Mouse (Mus musculus): ENCODE measurements around the gene Lamtor3. TPM values are rescaled to one million over a fixed set of nuclear protein-coding genes. Genes with fewer than 3 reads are reported as not detected.
A peak's percentile ranks its signal among the peaks of the same experiment; 100 is the strongest.
"Not testable (repeated sequence)": the region's sequence is repeated elsewhere in the genome, so short reads cannot be mapped to it uniquely, and the experiment has no call there.

Gene Lamtor3
- polyA plus RNA-seq, 1 experiment, result 9.4 TPM

GRCm38 (mm10) chr3:137943737-137944154, 25.4 kb downstream of the Lamtor3 start:
- Histone ChIP-seq H3K36me3 (ENCODE audit: control insufficient read depth, insufficient read depth, low read length) (peaks cover 28% of the 10 kb centered on the region), H3K27me3 (ENCODE audit: control insufficient read depth, insufficient read depth, low read length) (no peaks in the 10 kb centered on the region), H3K4me1 (ENCODE audit: control insufficient read depth, insufficient read depth, insufficient read length, low read length) (peaks cover 9% of the 10 kb centered on the region; the same call in 1 of the 2 replicates), H3K27ac (ENCODE audit: insufficient read depth, low read depth, low read length) (no peak overlapping the region), H3K4me3 (ENCODE audit: low read depth, low read length) (no peak overlapping the region)
- 30% methylated on average over 6 of the region's 6 CpGs for WGBS
- no peak for TF ChIP-seq CTCF (IDR thresholded peaks at IDR 0.05; ENCODE audit: extremely low read depth, insufficient read length, insufficient replicate concordance, low read depth, low read length)
- TF ChIP-seq POLR2A (IDR thresholded peaks at IDR 0.05; ENCODE audit: low read depth, low read length), result no peak

- peaks cover 7% of the 10 kb centered on the region for H3K4me1 ChIP-seq (ENCODE audit: control insufficient read depth, insufficient read depth, insufficient read length, low read length)
- peaks cover 28% of the 10 kb centered on the region for H3K36me3 ChIP-seq (ENCODE audit: control insufficient read depth, insufficient read depth, low read length)
- no peaks in the 10 kb centered on the region for H3K27me3 ChIP-seq (ENCODE audit: control insufficient read depth, insufficient read depth, low read length)
- WGBS, result 86% methylated on average over 3 of the region's 3 CpGs
- TF ChIP-seq POLR2A (IDR thresholded peaks at IDR 0.05; ENCODE audit: low read depth, low read length) (no peak), CTCF (IDR thresholded peaks at IDR 0.05; ENCODE audit: extremely low read depth, insufficient read length, insufficient replicate concordance, low read depth, low read length) (no peak)
- no peak overlapping the region for H3K27ac ChIP-seq (ENCODE audit: insufficient read depth, low read depth, low read length)
- no peak overlapping the region for H3K4me3 ChIP-seq (ENCODE audit: low read depth, low read length)
Measured at GRCm38 (mm10) chr3:137946827-137947226, 28.5 kb downstream of the Lamtor3 start.

- TF ChIP-seq POLR2A (IDR thresholded peaks at IDR 0.05; ENCODE audit: low read depth, low read length) (no peak), CTCF (IDR thresholded peaks at IDR 0.05; ENCODE audit: extremely low read depth, insufficient read length, insufficient replicate concordance, low read depth, low read length) (no peak)
- 78% methylated on average over 4 of the region's 4 CpGs for WGBS
- H3K4me1 ChIP-seq (ENCODE audit: control insufficient read depth, insufficient read depth, insufficient read length, low read length), result peaks cover 9% of the 10 kb centered on the region
- no peak overlapping the region for H3K4me3 ChIP-seq (ENCODE audit: low read depth, low read length)
- H3K27me3 ChIP-seq (ENCODE audit: control insufficient read depth, insufficient read depth, low read length), result no peaks in the 10 kb centered on the region
- H3K27ac ChIP-seq (ENCODE audit: insufficient read depth, low read depth, low read length), result no peak overlapping the region
- peaks cover 28% of the 10 kb centered on the region for H3K36me3 ChIP-seq (ENCODE audit: control insufficient read depth, insufficient read depth, low read length)
Measured at GRCm38 (mm10) chr3:137947525-137947924, 29.2 kb downstream of the Lamtor3 start.

GRCm38 (mm10) chr3:137950191-137950885, 32.0 kb downstream of the Lamtor3 start:
- WGBS, result 85% methylated on average over 10 of the region's 10 CpGs
- Histone ChIP-seq H3K4me1 (ENCODE audit: control insufficient read depth, insufficient read depth, insufficient read length, low read length) (peaks cover 15% of the 10 kb centered on the region), H3K27me3 (ENCODE audit: control insufficient read depth, insufficient read depth, low read length) (no peaks in the 10 kb centered on the region), H3K4me3 (ENCODE audit: low read depth, low read length) (no peak overlapping the region), H3K27ac (ENCODE audit: insufficient read depth, low read depth, low read length) (peak overlapping the region; percentile 45), H3K36me3 (ENCODE audit: control insufficient read depth, insufficient read depth, low read length) (peaks cover 28% of the 10 kb centered on the region)
- TF ChIP-seq CTCF (IDR thresholded peaks at IDR 0.05; ENCODE audit: extremely low read depth, insufficient read length, insufficient replicate concordance, low read depth, low read length) (no peak), POLR2A (IDR thresholded peaks at IDR 0.05; ENCODE audit: low read depth, low read length) (no peak)

GRCm38 (mm10) chr3:137951302-137951701, 33.0 kb downstream of the Lamtor3 start:
- Histone ChIP-seq H3K36me3 (ENCODE audit: control insufficient read depth, insufficient read depth, low read length) (peaks cover 20% of the 10 kb centered on the region), H3K4me1 (ENCODE audit: control insufficient read depth, insufficient read depth, insufficient read length, low read length) (peaks cover 15% of the 10 kb centered on the region)
- H3K27ac ChIP-seq (ENCODE audit: insufficient read depth, low read depth, low read length); H3K27me3 ChIP-seq (ENCODE audit: control insufficient read depth, insufficient read depth, low read length); H3K4me3 ChIP-seq (ENCODE audit: low read depth, low read length): not testable (repeated sequence)
- 90% methylated on average over 3 of the region's 3 CpGs for WGBS

- WGBS, result 19% methylated on average over 7 of the region's 7 CpGs
- H3K36me3 ChIP-seq (ENCODE audit: control insufficient read depth, insufficient read depth, low read length), result peaks cover 17% of the 10 kb centered on the region
- H3K27me3 ChIP-seq (ENCODE audit: control insufficient read depth, insufficient read depth, low read length), result no peaks in the 10 kb centered on the region
- H3K27ac ChIP-seq (ENCODE audit: insufficient read depth, low read depth, low read length), result peak overlapping the region; percentile 44
- H3K4me3 ChIP-seq (ENCODE audit: low read depth, low read length), result no peak overlapping the region
- H3K4me1 ChIP-seq (ENCODE audit: control insufficient read depth, insufficient read depth, insufficient read length, low read length), result peaks cover 15% of the 10 kb centered on the region
- no peak for TF ChIP-seq POLR2A (IDR thresholded peaks at IDR 0.05; ENCODE audit: low read depth, low read length)
- no peak for TF ChIP-seq CTCF (IDR thresholded peaks at IDR 0.05; ENCODE audit: extremely low read depth, insufficient read length, insufficient replicate concordance, low read depth, low read length)
Measured at GRCm38 (mm10) chr3:137951819-137952218, 33.5 kb downstream of the Lamtor3 start.

- Histone ChIP-seq H3K27ac (ENCODE audit: insufficient read depth, low read depth, low read length) (peak overlapping the region; percentile 67), H3K27me3 (ENCODE audit: control insufficient read depth, insufficient read depth, low read length) (no peaks in the 10 kb centered on the region), H3K4me3 (ENCODE audit: low read depth, low read length) (no peak overlapping the region), H3K36me3 (ENCODE audit: control insufficient read depth, insufficient read depth, low read length) (peaks cover 15% of the 10 kb centered on the region), H3K4me1 (ENCODE audit: control insufficient read depth, insufficient read depth, insufficient read length, low read length) (peaks cover 15% of the 10 kb centered on the region)
- WGBS, result 25% methylated on average over 4 of the region's 4 CpGs
- TF ChIP-seq POLR2A (IDR thresholded peaks at IDR 0.05; ENCODE audit: low read depth, low read length) (no peak), CTCF (IDR thresholded peaks at IDR 0.05; ENCODE audit: extremely low read depth, insufficient read length, insufficient replicate concordance, low read depth, low read length) (no peak)
Measured at GRCm38 (mm10) chr3:137952225-137952913, 34.1 kb downstream of the Lamtor3 start.

Measured in small intestine, adult 2 months (tissue).